Mouse (Mus musculus) CH12.LX (cell line): ENCODE measurements around the gene Htr5a. TPM values are rescaled to one million over a fixed set of nuclear protein-coding genes. Genes with fewer than 3 reads are reported as not detected.

Experiments
- DNase-seq: peaks from one replicate; pipeline ENCODE4 v3.0.0-alpha.2; 2013; ENCODE audit errors: extremely low read depth
- H3K27ac ChIP-seq: 2 replicates; pipeline ENCODE4 v1.5.1; 2012; ENCODE audit warnings: low read depth, mild to moderate bottlenecking, control low read depth, moderate library complexity; ENCODE audit not compliant: insufficient read depth
- H3K27me3 ChIP-seq: replicated peaks from 2 replicates; pipeline ENCODE3; 2012; ENCODE audit warnings: inconsistent platforms
- H3K36me3 ChIP-seq, 2 experiments: replicated peaks in 1 of 2; 2 replicates each; pipeline versions ENCODE3 to v1.6.1; 2012; ENCODE audit warnings: inconsistent platforms in 1 of 2, low read length in 1 of 2, mild to moderate bottlenecking in 1 of 2, mixed read lengths in 1 of 2, moderate library complexity in 1 of 2; ENCODE audit not compliant: control insufficient read depth in 1 of 2, insufficient read depth in 1 of 2
- H3K4me1 ChIP-seq, 2 experiments: 2 replicates each; pipeline ENCODE4 v1.6.1; 2012; ENCODE audit warnings: inconsistent platforms in 1 of 2, moderate library complexity in 1 of 2; ENCODE audit not compliant: insufficient read depth in 2 of 2, control insufficient read depth in 1 of 2
- H3K4me2 ChIP-seq: 2 replicates; pipeline ENCODE4 v1.6.1; 2012; ENCODE audit warnings: low read depth, mild to moderate bottlenecking, control low read depth; ENCODE audit not compliant: poor library complexity, insufficient read depth, severe bottlenecking
- H3K4me3 ChIP-seq, 3 experiments: fragments of 150-350 bp in 1 of 3; sonication (generic) in 1 of 3; replicated peaks in 1 of 3; 2 replicates each; pipeline versions ENCODE3 to v1.5.1; 2011 to 2012; ENCODE audit warnings: low read depth in 2 of 3, low read length in 2 of 3, mild to moderate bottlenecking in 2 of 3, moderate library complexity in 2 of 3, control low read depth in 1 of 3, improper control_type of control experiment in 1 of 3, inconsistent platforms in 1 of 3, mixed read lengths in 1 of 3; ENCODE audit not compliant: poor library complexity in 1 of 3
- H3K79me2 ChIP-seq: replicated peaks from 2 replicates; pipeline ENCODE4 v1.6.1; 2012; ENCODE audit warnings: mild to moderate bottlenecking, moderate library complexity; ENCODE audit not compliant: control insufficient read depth, poor library complexity, insufficient read depth, severe bottlenecking; ENCODE audit errors: extremely low read depth
- H3K9ac ChIP-seq: 2 replicates; pipeline ENCODE4 v1.6.1; 2012; ENCODE audit warnings: low read depth, mild to moderate bottlenecking, control low read depth, moderate library complexity; ENCODE audit not compliant: insufficient read depth
- H3K9me3 ChIP-seq: replicated peaks from 2 replicates; pipeline ENCODE3; 2012; ENCODE audit warnings: low read length, inconsistent platforms, mixed read lengths
- CHD1 ChIP-seq: IDR thresholded peaks from 2 replicates; pipeline ENCODE4 v1.6.1; 2012; ENCODE audit warnings: low read depth, low read length, improper control_type of control experiment, inconsistent platforms
- CHD2 ChIP-seq: IDR thresholded peaks from 2 replicates; pipeline ENCODE4 v1.6.1; 2011; ENCODE audit warnings: low read length, improper control_type of control experiment
- CTCF ChIP-seq, 2 experiments: IDR thresholded peaks in 1 of 2; conservative IDR thresholded peaks in 1 of 2; 2 replicates each; pipeline ENCODE4 v1.5.1; 2011 to 2012; ENCODE audit warnings: low read depth in 2 of 2, low read length in 2 of 2, improper control_type of control experiment in 1 of 2, inconsistent platforms in 1 of 2, mild to moderate bottlenecking in 1 of 2, moderate library complexity in 1 of 2
- E2F4 ChIP-seq: IDR thresholded peaks from 2 replicates; pipeline ENCODE4 v1.6.1; 2011; ENCODE audit warnings: low read depth, low read length, improper control_type of control experiment; ENCODE audit not compliant: insufficient replicate concordance
- ETS1 ChIP-seq: conservative IDR thresholded peaks from 2 replicates; pipeline ENCODE4 v1.6.1; 2012; ENCODE audit warnings: low read depth, mild to moderate bottlenecking, inconsistent platforms, low read length, improper control_type of control experiment, moderate library complexity
- HCFC1 ChIP-seq: IDR thresholded peaks from 2 replicates; pipeline ENCODE4 v1.6.1; 2012; ENCODE audit warnings: low read depth, mild to moderate bottlenecking, inconsistent platforms, low read length, improper control_type of control experiment
- IRF4 ChIP-seq: IDR thresholded peaks from 2 replicates; pipeline ENCODE4 v1.6.1; 2014; ENCODE audit warnings: low read depth, mild to moderate bottlenecking, inconsistent platforms, low read length, improper control_type of control experiment
- JUND ChIP-seq: conservative IDR thresholded peaks from 2 replicates; pipeline ENCODE4 v1.6.1; 2011; ENCODE audit warnings: low read depth, low read length, improper control_type of control experiment
- MAX ChIP-seq: IDR thresholded peaks from 2 replicates; pipeline ENCODE4 v1.6.1; 2011; ENCODE audit warnings: low read length, improper control_type of control experiment
- MEF2A ChIP-seq: IDR thresholded peaks from 2 replicates; pipeline ENCODE4 v1.6.1; 2014; ENCODE audit warnings: low read depth, mild to moderate bottlenecking, inconsistent platforms, low read length, improper control_type of control experiment, borderline replicate concordance
- MXI1 ChIP-seq: IDR thresholded peaks from 2 replicates; pipeline ENCODE4 v1.6.1; 2011; ENCODE audit warnings: mild to moderate bottlenecking, low read depth, low read length, improper control_type of control experiment
- MYC ChIP-seq: IDR thresholded peaks from 2 replicates; pipeline ENCODE4 v1.6.1; 2011; ENCODE audit warnings: low read depth, mild to moderate bottlenecking, improper control_type of control experiment, low read length
- NELFE ChIP-seq: IDR thresholded peaks from 2 replicates; pipeline ENCODE4 v1.6.1; 2011; ENCODE audit warnings: low read depth, low read length, improper control_type of control experiment
- POLR2A ChIP-seq: IDR thresholded peaks from 2 replicates; pipeline ENCODE4 v1.6.1; 2011; ENCODE audit warnings: low read depth, mild to moderate bottlenecking, improper control_type of control experiment, low read length
- POLR2AphosphoS2 ChIP-seq: IDR thresholded peaks from 2 replicates; pipeline ENCODE4 v1.6.1; 2011; ENCODE audit warnings: low read depth, low read length, improper control_type of control experiment
- RCOR1 ChIP-seq: conservative IDR thresholded peaks from 2 replicates; pipeline ENCODE4 v1.6.1; 2012; ENCODE audit warnings: low read depth, mild to moderate bottlenecking, inconsistent platforms, low read length, improper control_type of control experiment
- SIN3A ChIP-seq: IDR thresholded peaks from 2 replicates; pipeline ENCODE4 v1.6.1; 2012; ENCODE audit warnings: low read length, improper control_type of control experiment, inconsistent platforms
- SMC3 ChIP-seq: IDR thresholded peaks from 2 replicates; pipeline ENCODE4 v1.6.1; 2011; ENCODE audit warnings: low read depth, low read length, improper control_type of control experiment
- TCF12 ChIP-seq: IDR thresholded peaks from 2 replicates; pipeline ENCODE4 v1.6.1; 2014; ENCODE audit warnings: low read depth, mild to moderate bottlenecking, inconsistent platforms, low read length, improper control_type of control experiment
- USF2 ChIP-seq: conservative IDR thresholded peaks from 2 replicates; pipeline ENCODE4 v1.6.1; 2011; ENCODE audit warnings: low read depth, low read length, improper control_type of control experiment
- ZC3H11A ChIP-seq: IDR thresholded peaks from 2 replicates; pipeline ENCODE4 v1.6.1; 2012; ENCODE audit warnings: low read depth, mild to moderate bottlenecking, inconsistent platforms, low read length, improper control_type of control experiment
- ZKSCAN1 ChIP-seq: IDR thresholded peaks from 2 replicates; pipeline ENCODE4 v1.6.1; 2012; ENCODE audit warnings: low read depth, inconsistent platforms, low read length, improper control_type of control experiment, borderline replicate concordance
- ZMIZ1 ChIP-seq: IDR thresholded peaks from 2 replicates; pipeline ENCODE4 v1.6.1; 2012; ENCODE audit warnings: low read depth, mild to moderate bottlenecking, inconsistent platforms, low read length, improper control_type of control experiment
- dilution Hi-C: fragments of 300-500 bp; cut with MboI; formaldehyde crosslinking; loops from 2 replicates; pipeline ENCODE4 v1.14.3; 2020; ENCODE audit warnings: low sequenced_read_pairs; ENCODE audit not compliant: extremely low pct_unique_long_range_greater_than_20kb, extremely low pct_ligation_motif_present
- in situ Hi-C: fragments of 300-500 bp; cut with MboI; formaldehyde crosslinking; loops from 3 replicates; pipeline ENCODE4 v1.14.3; 2019; ENCODE audit warnings: low sequenced_read_pairs, low pct_ligation_motif_present, low pct_unique_long_range_greater_than_20kb, mixed read lengths
- polyA plus RNA-seq: library from polyadenylated mRNA; unstranded; fragments of >175 nt; gene quantifications from 2 replicates; pipeline ENCODE4 v1.2.1, GENCODE M21; 2012; ENCODE audit warnings: low read depth; ENCODE audit not compliant: insufficient read length
- total RNA-seq, 2 experiments: library from RNA; depleted of rRNA; stranded (reverse); fragments of 300-350 nt in 1 of 2; fragments of >200 nt in 1 of 2; gene quantifications; 2 replicates each; pipeline ENCODE4 v1.2.3; 2012 to 2014

The Htr5a gene
- total and polyA plus RNA-seq, 3 experiments = not detected

- dilution Hi-C loops = no loop called here
- no peak for DNase-seq
- in situ Hi-C loops = no loop called here
- Histone ChIP-seq H3K9me3 (no peaks in the 10 kb centered on the region), H3K4me2 (no peak overlapping the region), H3K4me1 (no peaks in the 10 kb centered on the region), H3K27me3 (no peaks in the 10 kb centered on the region), H3K4me3 (no peak overlapping the region), H3K27ac (no peak overlapping the region), H3K79me2 (no peaks in the 10 kb centered on the region), H3K36me3 (no peaks in the 10 kb centered on the region), H3K9ac (no peak overlapping the region)
- TF ChIP-seq CTCF (conservative IDR thresholded peaks at IDR 0.05 in 1 of 2, IDR thresholded peaks at IDR 0.05 in 1 of 2; ENCODE audit: low read depth in 2 of 2, low read length in 2 of 2) (no peak), CHD1 (no peak), RCOR1 (no peak), ZMIZ1 (no peak), ZC3H11A (no peak), SMC3 (no peak), IRF4 (no peak), USF2 (no peak), JUND (no peak)
These were observed 27.7 kb upstream of the Htr5a start for GRCm38 (mm10) chr5:27814282-27814681.

GRCm38 (mm10) chr5:27818840-27819672, 22.9 kb upstream of the Htr5a start:
- Histone ChIP-seq H3K4me1 (peaks cover 0 to 5% of the 10 kb centered on the region in 2 experiments; a peak in 2 of 4 replicates), H3K27me3 (no peaks in the 10 kb centered on the region), H3K9ac (no peak overlapping the region), H3K27ac (no peak overlapping the region), H3K9me3 (no peaks in the 10 kb centered on the region), H3K36me3 (no peaks in the 10 kb centered on the region), H3K79me2 (no peaks in the 10 kb centered on the region), H3K4me2 (no peak overlapping the region), H3K4me3 (no peak overlapping the region)
- dilution Hi-C loops (no loop called here), in situ Hi-C loops (no loop called here)
- DNase-seq = no peak
- TF ChIP-seq MEF2A (no peak), ETS1 (no peak), MAX (no peak), SIN3A (no peak), E2F4 (no peak)

GRCm38 (mm10) chr5:27821161-27821560, 20.8 kb upstream of the Htr5a start:
- TF ChIP-seq ZKSCAN1 (no peak), MXI1 (no peak), HCFC1 (no peak), ZC3H11A (no peak), MYC (no peak), POLR2A (no peak), NELFE (no peak), MEF2A (no peak), CHD2 (no peak), POLR2AphosphoS2 (no peak), TCF12 (no peak), RCOR1 (no peak), CHD1 (no peak)
- dilution Hi-C loops = no loop called here
- Histone ChIP-seq H3K36me3 (no peaks in the 10 kb centered on the region), H3K9me3 (no peaks in the 10 kb centered on the region), H3K27me3 (no peaks in the 10 kb centered on the region), H3K9ac (no peak overlapping the region), H3K79me2 (no peaks in the 10 kb centered on the region), H3K4me3 (no peak overlapping the region), H3K4me1 (peaks cover 0 to 5% of the 10 kb centered on the region in 2 experiments; a peak in 2 of 4 replicates), H3K27ac (no peak overlapping the region), H3K4me2 (no peak overlapping the region)
- no peak for DNase-seq
- in situ Hi-C loops = no loop called here
